Mouse (Mus musculus) left cerebral cortex, postnatal 25 days (tissue): ENCODE data around the gene Fah. TPM values are rescaled to one million over a fixed set of nuclear protein-coding genes. Genes with fewer than 3 reads are reported as not detected.
A peak's percentile ranks its signal among the peaks of the same experiment; 100 is the strongest.

Experiments
- DNase-seq, 2 experiments: peaks; one replicate each; pipeline ENCODE4 v3.0.0; 2022; ENCODE audit warnings: low spot score in 2 of 2, mixed read lengths in 1 of 2
- intact Hi-C: fragments of 180-260 bp; cut with DNase I; formaldehyde crosslinking; loops from one replicate; pipeline ENCODE4 v1.15.1; 2025
- total RNA-seq, 2 experiments: library from RNA; stranded (reverse); gene quantifications; 2 replicates each; pipeline ENCODE4 v1.2.3; 2021

The Fah gene
- total RNA-seq, 2 experiments from 2014 or later = 13.8 to 15.8 TPM

GRCm38 (mm10) chr7:84600631-84601030 is 5.9 kb downstream of the Fah start:
- DNase-seq = no peak
- intact Hi-C loops = no loop called here

- DNase-seq = no peak
- intact Hi-C loops = no loop called here
Observed at GRCm38 (mm10) chr7:84596633-84597032, 9.9 kb downstream of the Fah start.

- intact Hi-C loops = no loop called here
- no peak for DNase-seq
Observed at GRCm38 (mm10) chr7:84596002-84596401, 10.5 kb downstream of the Fah start.

- intact Hi-C loops = loop anchor here (2.0 to 5.0 kb wide), 3 partner anchors 154 to 194 kb away; no protein-coding TSS in a partner anchor
- no peak for DNase-seq
Observed at GRCm38 (mm10) chr7:84594917-84595303, 11.6 kb downstream of the Fah start.

- peak; percentile 39 to 60 for DNase-seq
Observed at GRCm38 (mm10) chr7:84594087-84594916, 12.2 kb downstream of the Fah start.

GRCm38 (mm10) chr7:84591347-84591746 is 15.2 kb downstream of the Fah start:
- DNase-seq = no peak
- intact Hi-C loops = loop anchor here (5.0 kb wide), 1 partner anchor 186 kb away; no protein-coding TSS in a partner anchor

More at GRCm38 (mm10) chr7:84594087-84594916, 12.2 kb downstream of the Fah start:
- intact Hi-C loops = loop anchor here (2.0 to 5.0 kb wide), 3 partner anchors 154 to 194 kb away; no protein-coding TSS in a partner anchor

GRCm38 (mm10) chr7:84590622-84591021 is 15.9 kb downstream of the Fah start:
- no peak for DNase-seq
- intact Hi-C loops = loop anchor here (5.0 kb wide), 1 partner anchor 187 kb away; no protein-coding TSS in a partner anchor

- no peak for DNase-seq
- intact Hi-C loops = loop anchor here (10.0 kb wide), 1 partner anchor 132 kb away; no protein-coding TSS in a partner anchor
Observed at GRCm38 (mm10) chr7:84587101-84587783, 19.3 kb downstream of the Fah start.

- DNase-seq = peak in 1 of 2 experiments; percentile 57
- intact Hi-C loops = loop anchor here (10.0 kb wide), 1 partner anchor 132 kb away; no protein-coding TSS in a partner anchor
Observed at GRCm38 (mm10) chr7:84586360-84587100, 20.0 kb downstream of the Fah start.

- intact Hi-C loops = loop anchor here (10.0 kb wide), 1 partner anchor 130 kb away; no protein-coding TSS in a partner anchor
- no peak for DNase-seq
Observed at GRCm38 (mm10) chr7:84585086-84585485, 21.4 kb downstream of the Fah start.

GRCm38 (mm10) chr7:84579769-84580168 is 26.8 kb downstream of the Fah start:
- peak in 1 of 2 experiments; percentile 81 for DNase-seq
- intact Hi-C loops = loop anchor here (2.0 to 10.0 kb wide), 3 partner anchors 125 to 209 kb away; no protein-coding TSS in a partner anchor

- intact Hi-C loops = loop anchor here (2.0 kb wide), 1 partner anchor 208 kb away; no protein-coding TSS in a partner anchor
- peak; percentile 49 to 85 for DNase-seq
Observed at GRCm38 (mm10) chr7:84578841-84579240, 27.7 kb downstream of the Fah start.

GRCm38 (mm10) chr7:84577034-84577433 is 29.5 kb downstream of the Fah start:
- no peak for DNase-seq
- intact Hi-C loops = no loop called here

- no peak for DNase-seq
- intact Hi-C loops = no loop called here
Observed at GRCm38 (mm10) chr7:84566200-84566599, 40.3 kb downstream of the Fah start.

- DNase-seq = no peak
- intact Hi-C loops = no loop called here
Observed at GRCm38 (mm10) chr7:84564236-84564635, 42.3 kb downstream of the Fah start.

- intact Hi-C loops = no loop called here
- DNase-seq = no peak
Observed at GRCm38 (mm10) chr7:84560500-84560899, 46.0 kb downstream of the Fah start.

GRCm38 (mm10) chr7:84557332-84557731 is 49.2 kb downstream of the Fah start:
- intact Hi-C loops = no loop called here

GRCm38 (mm10) chr7:84555294-84555693 is 51.2 kb downstream of the Fah start:
- intact Hi-C loops = no loop called here

More at GRCm38 (mm10) chr7:84557332-84557731, 49.2 kb downstream of the Fah start:
- no peak for DNase-seq

GRCm38 (mm10) chr7:84551472-84551871 is 55.0 kb downstream of the Fah start:
- intact Hi-C loops = no loop called here
- no peak for DNase-seq

More at GRCm38 (mm10) chr7:84555294-84555693, 51.2 kb downstream of the Fah start:
- no peak for DNase-seq
